Mouse (Mus musculus): ENCODE results near the gene Azin2. TPM values are rescaled to one million over a fixed set of nuclear protein-coding genes. Genes with fewer than 3 reads are reported as not detected.

The Azin2 gene
- polyA plus RNA-seq, 1 experiment, result 7.6 TPM

DNA sequence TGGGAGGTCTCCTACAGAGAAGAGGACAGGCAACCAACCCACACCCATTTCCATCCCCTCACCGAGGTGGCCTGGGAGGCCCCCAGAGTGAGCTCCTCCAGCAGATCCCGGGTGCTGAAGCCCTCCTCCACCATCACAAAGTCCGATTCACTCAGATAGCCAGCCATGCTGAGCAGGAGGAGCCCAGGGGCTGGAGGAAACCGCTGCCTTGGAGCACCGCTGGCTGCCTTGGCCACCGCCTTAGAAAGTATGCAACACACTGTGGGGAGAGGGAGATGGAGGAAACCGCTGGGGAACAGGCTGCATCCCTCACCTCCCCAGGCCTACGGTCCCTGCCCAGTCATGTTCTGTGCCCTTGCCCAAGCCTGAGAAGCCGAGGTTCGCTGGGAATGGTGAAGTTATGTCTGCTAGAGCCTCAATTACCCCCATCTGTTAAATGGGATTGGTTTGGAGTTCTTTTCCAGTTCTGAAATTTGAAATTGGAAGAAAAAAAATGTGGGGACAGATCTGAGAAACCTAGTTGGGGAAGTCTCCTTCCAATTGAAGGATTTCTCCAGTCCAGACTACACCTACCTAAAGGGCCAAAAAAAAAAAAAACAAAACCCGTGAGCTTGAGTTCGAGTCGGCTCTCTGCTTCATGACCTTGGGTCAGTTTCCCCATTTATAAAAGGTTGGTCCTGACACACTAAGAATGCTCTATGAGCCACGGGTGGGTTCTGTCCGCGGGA lies 777 bp downstream of the Azin2 start:
- peaks cover 8% of the 10 kb centered on the region; the same call in 1 of the 2 replicates for H3K4me1 ChIP-seq (replicated peaks; ENCODE audit: control insufficient read depth, insufficient read depth, low read length)
- no peak for DNase-seq
- peak overlapping the region; percentile 48 for H3K4me3 ChIP-seq (ENCODE audit: control insufficient read depth, insufficient read depth, low read length)
- no peaks in the 10 kb centered on the region for H3K36me3 ChIP-seq (ENCODE audit: control insufficient read depth, insufficient read depth, low read length)
- peaks cover 5% of the 10 kb centered on the region; the same call in 1 of the 2 replicates for H3K27me3 ChIP-seq (ENCODE audit: control insufficient read depth, insufficient read depth, low read length)
- H3K27ac ChIP-seq (ENCODE audit: control insufficient read depth, insufficient read depth, low read length), result no peak overlapping the region
- TF ChIP-seq POLR2A (IDR thresholded peaks at IDR 0.05; ENCODE audit: control insufficient read depth, extremely low read depth, insufficient read depth, low read length, poor library complexity) (no peak), CTCF (IDR thresholded peaks at IDR 0.05; ENCODE audit: borderline replicate concordance, control insufficient read depth, extremely low read depth, insufficient read depth, low read length, poor library complexity) (no peak)
- 29% methylated on average over 16 of the region's 16 CpGs for WGBS

DNA sequence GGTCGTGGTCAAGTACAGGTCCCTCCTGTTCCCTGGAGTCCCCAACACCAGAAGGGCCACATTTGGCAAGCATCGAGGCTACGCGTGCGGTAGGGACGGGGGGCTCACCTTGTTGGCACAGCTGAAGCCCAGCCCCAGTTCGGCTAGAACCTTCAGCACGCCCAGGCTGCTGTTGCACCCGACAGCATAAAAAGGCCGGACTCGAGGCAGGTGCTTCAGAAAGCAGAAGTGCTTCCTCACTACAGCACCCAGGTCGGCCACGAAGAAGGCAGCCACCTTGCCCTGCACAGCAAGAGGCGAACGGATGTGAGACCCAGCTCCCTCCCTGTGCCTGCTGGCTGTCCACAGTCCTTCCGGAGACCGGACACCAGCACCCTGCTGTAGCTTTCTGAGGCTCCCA lies 2.6 kb downstream of the Azin2 start:
- no peak for TF ChIP-seq CTCF (IDR thresholded peaks at IDR 0.05; ENCODE audit: borderline replicate concordance, control insufficient read depth, extremely low read depth, insufficient read depth, low read length, poor library complexity)
- no peak for TF ChIP-seq POLR2A (IDR thresholded peaks at IDR 0.05; ENCODE audit: control insufficient read depth, extremely low read depth, insufficient read depth, low read length, poor library complexity)
- Histone ChIP-seq H3K36me3 (ENCODE audit: control insufficient read depth, insufficient read depth, low read length) (no peaks in the 10 kb centered on the region), H3K27ac (ENCODE audit: control insufficient read depth, insufficient read depth, low read length) (no peak overlapping the region), H3K27me3 (ENCODE audit: control insufficient read depth, insufficient read depth, low read length) (peaks cover 5% of the 10 kb centered on the region; the same call in 1 of the 2 replicates), H3K4me3 (ENCODE audit: control insufficient read depth, insufficient read depth, low read length) (no peak overlapping the region), H3K4me1 (replicated peaks; ENCODE audit: control insufficient read depth, insufficient read depth, low read length) (peaks cover 8% of the 10 kb centered on the region; the same call in 1 of the 2 replicates)
- WGBS, result 48% methylated on average over 17 of the region's 17 CpGs
- no peak for DNase-seq

DNA sequence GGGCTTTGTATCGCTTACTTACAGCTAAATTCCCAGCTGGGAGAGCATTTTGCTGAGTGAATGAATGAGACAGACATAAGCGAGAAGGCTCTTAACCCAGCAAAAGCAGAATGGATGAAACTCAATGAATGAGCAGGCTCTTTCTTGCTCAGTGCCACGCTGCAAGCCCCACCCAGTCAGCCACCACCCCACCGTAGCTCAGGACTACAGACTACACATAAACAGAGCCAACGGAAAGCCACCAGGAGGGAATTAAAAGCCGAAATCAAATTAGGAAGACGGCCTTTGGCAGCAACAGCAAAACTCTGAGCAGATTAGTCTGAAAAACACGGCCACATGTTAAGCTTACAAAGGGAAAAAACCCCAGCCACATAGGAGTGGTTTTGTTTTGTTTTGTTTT lies 3.4 kb downstream of the Azin2 start:
- no peak overlapping the region for H3K4me3 ChIP-seq (ENCODE audit: control insufficient read depth, insufficient read depth, low read length)
- 95% methylated on average over 8 of the region's 8 CpGs for WGBS
- no peak for DNase-seq
- no peaks in the 10 kb centered on the region for H3K36me3 ChIP-seq (ENCODE audit: control insufficient read depth, insufficient read depth, low read length)
- no peak overlapping the region for H3K27ac ChIP-seq (ENCODE audit: control insufficient read depth, insufficient read depth, low read length)
- H3K27me3 ChIP-seq (ENCODE audit: control insufficient read depth, insufficient read depth, low read length), result peaks cover 5% of the 10 kb centered on the region; the same call in 1 of the 2 replicates
- peaks cover 8% of the 10 kb centered on the region; the same call in 1 of the 2 replicates for H3K4me1 ChIP-seq (replicated peaks; ENCODE audit: control insufficient read depth, insufficient read depth, low read length)
- TF ChIP-seq CTCF (IDR thresholded peaks at IDR 0.05; ENCODE audit: borderline replicate concordance, control insufficient read depth, extremely low read depth, insufficient read depth, low read length, poor library complexity) (no peak), POLR2A (IDR thresholded peaks at IDR 0.05; ENCODE audit: control insufficient read depth, extremely low read depth, insufficient read depth, low read length, poor library complexity) (no peak)

DNA sequence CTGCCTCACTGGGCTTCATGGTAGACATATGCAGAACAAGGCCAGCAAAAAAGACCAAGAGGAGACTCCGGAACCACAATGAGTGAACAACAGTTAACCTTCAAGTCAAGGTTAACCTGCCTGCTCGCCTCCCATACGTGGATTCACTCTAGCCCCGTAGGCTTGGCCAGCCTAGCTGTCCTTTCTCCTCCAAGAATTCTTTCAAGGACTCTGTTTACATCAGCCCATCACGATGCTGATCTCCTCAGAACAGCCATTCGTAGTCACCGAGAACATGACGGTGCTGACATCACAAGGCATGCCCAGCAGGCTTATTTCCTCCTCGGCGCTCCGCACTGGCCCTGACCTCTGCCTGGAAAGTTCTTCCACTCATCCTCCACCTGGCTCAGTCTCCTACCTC lies 4.1 kb downstream of the Azin2 start:
- Histone ChIP-seq H3K27ac (ENCODE audit: control insufficient read depth, insufficient read depth, low read length) (no peak overlapping the region), H3K27me3 (ENCODE audit: control insufficient read depth, insufficient read depth, low read length) (peaks cover 5% of the 10 kb centered on the region; the same call in 1 of the 2 replicates), H3K36me3 (ENCODE audit: control insufficient read depth, insufficient read depth, low read length) (no peaks in the 10 kb centered on the region), H3K4me1 (replicated peaks; ENCODE audit: control insufficient read depth, insufficient read depth, low read length) (peaks cover 8% of the 10 kb centered on the region; the same call in 1 of the 2 replicates), H3K4me3 (ENCODE audit: control insufficient read depth, insufficient read depth, low read length) (no peak overlapping the region)
- no peak for DNase-seq
- TF ChIP-seq CTCF (IDR thresholded peaks at IDR 0.05; ENCODE audit: borderline replicate concordance, control insufficient read depth, extremely low read depth, insufficient read depth, low read length, poor library complexity) (no peak), POLR2A (IDR thresholded peaks at IDR 0.05; ENCODE audit: control insufficient read depth, extremely low read depth, insufficient read depth, low read length, poor library complexity) (no peak)
- WGBS, result 96% methylated on average over 11 of the region's 11 CpGs

DNA sequence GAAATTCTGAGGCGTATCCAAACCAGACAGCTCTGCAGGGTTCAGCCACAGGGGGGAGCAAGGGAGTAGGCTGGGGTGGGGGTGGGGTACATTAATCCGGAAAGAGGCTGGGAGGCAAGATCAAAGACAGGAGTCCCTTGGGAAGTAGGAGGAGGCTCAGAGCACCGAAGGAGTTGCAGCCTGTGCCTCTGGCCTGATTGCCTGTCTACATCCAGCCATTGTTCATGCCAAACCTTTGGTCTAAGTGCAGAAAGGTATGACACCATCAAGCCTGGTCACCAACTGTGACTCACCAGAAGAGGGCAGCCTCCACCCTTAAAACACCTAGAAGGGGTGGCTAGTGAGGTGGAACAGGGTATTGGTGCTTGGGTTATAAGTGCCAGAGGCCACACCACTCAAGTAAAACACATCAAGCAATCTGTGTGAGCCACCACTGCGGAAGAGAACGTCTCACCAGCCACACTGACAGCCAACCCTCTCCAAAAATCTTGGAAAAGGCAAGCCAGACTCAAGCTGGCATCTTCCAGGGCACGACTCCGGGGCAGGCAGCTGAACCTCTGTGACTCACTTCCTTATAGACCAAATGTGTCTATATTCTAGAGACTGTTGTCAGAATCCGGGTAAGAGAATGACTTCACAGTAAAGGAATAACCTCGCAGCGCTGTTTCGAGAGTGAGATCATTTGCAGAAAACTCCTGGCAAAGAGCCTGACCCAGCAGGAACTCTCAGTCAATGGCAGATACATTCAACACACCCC lies 4.9 kb downstream of the Azin2 start:
- H3K4me3 ChIP-seq (ENCODE audit: control insufficient read depth, insufficient read depth, low read length), result no peak overlapping the region
- H3K4me1 ChIP-seq (replicated peaks; ENCODE audit: control insufficient read depth, insufficient read depth, low read length), result peaks cover 5% of the 10 kb centered on the region; the same call in 1 of the 2 replicates
- no peaks in the 10 kb centered on the region for H3K36me3 ChIP-seq (ENCODE audit: control insufficient read depth, insufficient read depth, low read length)
- H3K27me3 ChIP-seq (ENCODE audit: control insufficient read depth, insufficient read depth, low read length), result peaks cover 5% of the 10 kb centered on the region; the same call in 1 of the 2 replicates
- WGBS, result 68% methylated on average over 11 of the region's 11 CpGs
- peak; percentile 35 for DNase-seq
- TF ChIP-seq POLR2A (IDR thresholded peaks at IDR 0.05; ENCODE audit: control insufficient read depth, extremely low read depth, insufficient read depth, low read length, poor library complexity), result no peak
- TF ChIP-seq CTCF (IDR thresholded peaks at IDR 0.05; ENCODE audit: borderline replicate concordance, control insufficient read depth, extremely low read depth, insufficient read depth, low read length, poor library complexity), result peak; percentile 55; the same call in 1 of the 2 replicates
- no peak overlapping the region for H3K27ac ChIP-seq (ENCODE audit: control insufficient read depth, insufficient read depth, low read length)

DNA sequence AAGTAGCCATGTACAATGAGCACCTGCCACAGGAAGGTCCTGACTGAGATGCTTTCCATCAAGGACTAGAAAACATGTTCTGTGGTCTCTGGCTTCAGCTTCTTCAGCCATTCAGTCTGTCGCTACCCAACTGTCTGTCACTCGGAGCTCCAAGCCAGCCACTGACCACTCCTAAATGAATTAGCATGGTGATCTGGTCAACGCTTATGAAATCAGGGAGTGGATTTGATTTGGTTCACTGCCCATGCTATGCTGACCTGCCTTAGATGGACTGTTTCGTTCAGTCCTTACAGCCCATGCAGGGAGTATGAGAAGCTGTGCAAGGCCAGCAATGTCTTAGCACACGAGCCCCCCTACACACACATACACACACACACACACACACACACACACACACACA lies 8.4 kb downstream of the Azin2 start:
- H3K4me3 ChIP-seq (ENCODE audit: control insufficient read depth, insufficient read depth, low read length), result no peak overlapping the region
- no peak overlapping the region for H3K27ac ChIP-seq (ENCODE audit: control insufficient read depth, insufficient read depth, low read length)
- H3K27me3 ChIP-seq (ENCODE audit: control insufficient read depth, insufficient read depth, low read length), result no peaks in the 10 kb centered on the region
- TF ChIP-seq POLR2A (IDR thresholded peaks at IDR 0.05; ENCODE audit: control insufficient read depth, extremely low read depth, insufficient read depth, low read length, poor library complexity) (no peak), CTCF (IDR thresholded peaks at IDR 0.05; ENCODE audit: borderline replicate concordance, control insufficient read depth, extremely low read depth, insufficient read depth, low read length, poor library complexity) (no peak)
- H3K4me1 ChIP-seq (replicated peaks; ENCODE audit: control insufficient read depth, insufficient read depth, low read length), result no peaks in the 10 kb centered on the region
- no peaks in the 10 kb centered on the region for H3K36me3 ChIP-seq (ENCODE audit: control insufficient read depth, insufficient read depth, low read length)
- 91% methylated on average over 5 of the region's 5 CpGs for WGBS
- no peak for DNase-seq

Data from thymus, adult 2 months (tissue).